Mouse (Mus musculus) myocyte (in vitro differentiated cells): ENCODE data around the gene Ttll6. TPM values are rescaled to one million over a fixed set of nuclear protein-coding genes. Genes with fewer than 3 reads are reported as not detected.

Experiments used
- polyA plus RNA-seq: library from polyadenylated mRNA; unstranded; fragments of >200 nt; fragmentation: generic; extraction: Trizol; gene quantifications from one replicate; pipeline ENCODE4 v1.2.1, GENCODE M21; 2012; ENCODE audit warnings: missing spikeins

The Ttll6 gene
- polyA plus RNA-seq, 1 experiment = not detected

Other genes with a start within 250 kb of the Ttll6 start
- 0.14 TPM for gene B4galnt2, start 218.9 kb upstream of the Ttll6 start, polyA plus RNA-seq
- 0.30 TPM for gene Igf2bp1, start 127.8 kb upstream of the Ttll6 start, polyA plus RNA-seq
- gene Gip, start 109.2 kb upstream of the Ttll6 start, polyA plus RNA-seq = not detected
- 112 TPM for gene Snf8, start 98.9 kb upstream of the Ttll6 start, polyA plus RNA-seq
- gene Ube2z, start 68.4 kb upstream of the Ttll6 start, polyA plus RNA-seq = 53.6 TPM
- 1,235 TPM for gene Atp5g1, start 58.1 kb upstream of the Ttll6 start, polyA plus RNA-seq
- not detected for gene Calcoco2, start 21.8 kb upstream of the Ttll6 start, polyA plus RNA-seq
- gene Hoxb13, start 60.5 kb downstream of the Ttll6 start, polyA plus RNA-seq = 0.10 TPM
- 0.24 TPM for gene Hoxb9, start 137.7 kb downstream of the Ttll6 start, polyA plus RNA-seq
- gene Hoxb8, start 148.1 kb downstream of the Ttll6 start, polyA plus RNA-seq = 0.05 TPM
- 0.06 TPM for gene Hoxb7, start 152.8 kb downstream of the Ttll6 start, polyA plus RNA-seq
- not detected for gene Hoxb6, start 158.7 kb downstream of the Ttll6 start, polyA plus RNA-seq
- gene Hoxb5, start 169.6 kb downstream of the Ttll6 start, polyA plus RNA-seq = not detected
- gene Hoxb4, start 184.5 kb downstream of the Ttll6 start, polyA plus RNA-seq = not detected
- gene Hoxb3, start 189.5 kb downstream of the Ttll6 start, polyA plus RNA-seq = not detected
- not detected for gene Hoxb2, start 216.7 kb downstream of the Ttll6 start, polyA plus RNA-seq
- gene Hoxb1, start 232.0 kb downstream of the Ttll6 start, polyA plus RNA-seq = not detected